Mouse (Mus musculus) thymus, postnatal 36 days (tissue): Measurements from ENCODE around the gene Agpat1.

Source experiments
- DNase-seq, 2 experiments: peaks; one replicate each; pipeline ENCODE4 v3.0.0; 2022; ENCODE audit warnings: mixed read lengths in 2 of 2

The Agpat1 gene

DNA sequence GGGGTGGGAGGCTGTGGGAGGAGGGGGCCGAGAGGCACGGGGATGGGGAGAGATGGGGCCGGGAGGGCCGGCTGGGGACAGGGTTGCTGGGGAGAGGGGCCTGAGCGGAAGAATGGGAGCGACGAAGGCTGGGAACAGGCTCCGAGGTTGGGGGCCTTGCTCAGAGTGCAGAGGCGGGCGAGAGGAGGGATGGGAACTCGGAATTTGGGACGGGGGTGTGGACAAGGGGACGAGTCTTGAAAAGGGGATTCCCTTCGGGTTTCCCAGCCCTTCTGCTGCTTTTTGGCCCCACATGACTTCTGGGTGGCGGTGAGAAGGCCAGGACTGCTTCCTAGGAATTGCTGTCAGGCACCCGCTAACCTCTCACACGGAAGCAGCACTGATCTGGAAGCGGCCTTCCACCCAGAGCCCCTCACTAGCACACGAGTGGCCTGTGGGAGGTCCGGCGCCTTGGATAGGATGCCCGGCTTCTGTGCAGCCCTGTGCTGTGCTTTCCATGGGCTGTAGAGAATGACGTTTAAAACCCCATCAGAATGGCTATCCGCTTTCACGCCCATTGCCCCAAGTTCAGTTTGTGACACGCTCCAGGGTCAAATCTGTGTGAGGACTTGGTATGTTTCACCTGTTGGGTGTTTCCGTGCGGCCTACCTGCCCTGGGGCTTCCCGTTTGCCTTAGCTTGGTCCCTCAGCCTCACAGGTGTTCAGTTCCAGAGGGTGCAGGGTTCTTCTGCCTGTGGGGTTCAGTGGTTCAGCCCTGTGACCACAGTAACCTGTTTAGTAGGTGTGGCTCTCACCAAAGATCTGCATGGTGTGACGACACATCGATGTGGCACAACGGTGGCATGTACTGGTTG, 2.4 kb downstream of the Agpat1 start:
- DNase-seq: peak in 1 of 2 experiments; percentile 25

DNA sequence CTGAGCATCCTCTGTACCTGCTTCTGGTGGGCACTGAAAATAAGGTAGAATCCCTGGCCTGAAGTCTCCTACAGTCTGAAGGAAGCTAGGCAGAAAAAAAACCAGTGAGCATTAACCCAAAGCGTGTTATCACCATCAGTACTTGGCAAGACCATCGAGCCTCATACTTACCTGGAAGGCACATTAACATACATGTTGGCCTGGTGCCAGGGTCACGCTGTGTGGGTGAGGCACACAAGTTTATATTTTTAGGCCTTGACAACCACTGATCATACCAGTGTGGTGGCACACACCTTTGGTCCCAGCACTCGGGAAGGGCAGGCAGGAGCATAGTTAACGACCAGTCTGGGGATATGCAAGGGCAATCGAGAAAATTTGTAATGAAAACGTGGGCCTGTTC, 3.9 kb downstream of the Agpat1 start:
- DNase-seq: no peak

DNA sequence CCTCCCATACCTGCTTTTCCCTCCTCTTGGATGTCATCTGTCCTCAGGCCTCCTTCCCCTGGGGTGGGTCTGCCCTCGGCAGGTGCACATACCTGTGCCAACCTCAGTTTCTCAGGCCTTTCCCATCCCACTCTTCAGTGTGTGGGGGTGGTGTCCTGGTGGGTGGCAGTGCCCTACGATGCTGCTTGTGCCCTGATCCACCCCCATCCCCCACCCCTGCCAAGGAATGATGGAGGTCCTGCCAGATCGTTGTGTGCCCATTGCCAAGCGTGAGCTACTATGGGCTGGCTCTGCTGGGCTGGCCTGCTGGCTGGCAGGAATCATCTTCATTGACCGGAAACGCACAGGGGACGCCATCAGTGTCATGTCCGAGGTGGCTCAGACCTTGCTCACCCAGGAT, 7.0 kb downstream of the Agpat1 start:
- DNase-seq: no peak

DNA sequence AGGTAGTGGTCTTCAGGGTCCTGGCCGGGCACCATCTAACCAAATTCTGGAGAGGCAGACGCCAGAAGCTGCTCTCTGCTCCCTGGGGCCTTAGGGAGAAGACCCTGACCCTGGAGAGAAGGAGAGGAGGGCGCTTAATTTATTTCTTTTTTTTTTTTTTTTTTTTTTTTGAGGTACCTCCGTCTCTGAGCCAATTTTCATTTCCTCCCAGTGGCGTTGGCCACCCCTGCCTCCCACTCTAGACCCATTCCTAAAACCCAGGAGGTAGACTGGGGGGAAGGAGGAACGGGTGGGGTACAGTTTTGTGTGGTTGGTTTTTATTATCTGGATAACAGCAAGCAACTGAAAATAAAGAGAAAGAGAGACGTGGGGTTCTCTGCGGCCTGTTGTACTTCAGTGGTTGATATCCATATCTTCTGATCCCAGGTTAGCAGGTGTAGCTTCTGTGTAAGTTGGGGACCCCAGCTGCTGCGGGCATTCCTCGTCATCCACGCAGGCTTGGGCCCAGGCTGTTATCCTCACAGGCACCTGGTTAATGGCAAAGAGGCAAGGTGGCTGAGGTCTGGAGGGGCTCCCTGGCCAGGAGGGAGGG, 9.1 kb downstream of the Agpat1 start:
- DNase-seq: no peak

DNA sequence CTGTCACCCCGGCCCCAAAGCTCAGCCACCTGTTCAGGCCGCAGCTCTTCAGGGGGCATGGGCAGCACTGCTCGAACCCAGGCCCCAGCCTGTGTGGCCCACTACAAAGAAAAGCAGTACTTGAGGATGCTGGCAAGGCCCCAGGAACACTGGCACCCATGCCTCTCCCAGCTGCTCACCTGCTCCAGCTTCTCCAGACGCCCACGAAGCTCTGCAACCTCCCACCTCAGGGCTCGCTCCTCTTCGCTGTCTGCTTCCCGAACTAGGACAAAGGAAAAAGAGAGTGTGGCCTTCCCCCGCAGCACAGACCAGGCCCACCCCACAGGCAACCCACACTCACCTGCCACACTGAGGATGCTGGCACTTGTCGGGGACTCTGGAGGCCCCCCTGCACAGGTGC, 9.8 kb downstream of the Agpat1 start:
- no peak for DNase-seq

DNA sequence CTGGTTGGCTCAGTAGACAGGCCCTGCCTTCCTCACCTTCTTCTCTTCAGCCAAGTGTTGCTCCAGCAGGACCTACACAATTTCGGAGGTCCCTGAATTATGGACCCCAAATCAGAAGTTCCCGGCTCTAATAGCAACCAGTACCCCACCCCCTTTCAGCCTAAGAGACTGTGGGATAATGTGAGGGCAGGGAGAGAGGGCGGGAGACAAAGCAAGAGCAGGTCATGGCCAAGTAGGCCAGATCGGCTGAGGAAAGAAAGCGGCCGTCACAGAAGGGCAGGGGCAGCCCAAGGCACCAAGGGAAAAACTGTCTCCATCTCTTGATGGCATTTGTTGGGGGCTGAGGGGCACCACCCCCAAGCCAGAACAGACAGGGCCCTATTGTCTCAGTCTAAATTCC, 11.8 kb downstream of the Agpat1 start, which contains the start of gene Egfl8:
Gene Egfl8 (minus strand): TSS at position 101 of the 400 bp plus-strand sequence.
- DNase-seq: no peak

DNA sequence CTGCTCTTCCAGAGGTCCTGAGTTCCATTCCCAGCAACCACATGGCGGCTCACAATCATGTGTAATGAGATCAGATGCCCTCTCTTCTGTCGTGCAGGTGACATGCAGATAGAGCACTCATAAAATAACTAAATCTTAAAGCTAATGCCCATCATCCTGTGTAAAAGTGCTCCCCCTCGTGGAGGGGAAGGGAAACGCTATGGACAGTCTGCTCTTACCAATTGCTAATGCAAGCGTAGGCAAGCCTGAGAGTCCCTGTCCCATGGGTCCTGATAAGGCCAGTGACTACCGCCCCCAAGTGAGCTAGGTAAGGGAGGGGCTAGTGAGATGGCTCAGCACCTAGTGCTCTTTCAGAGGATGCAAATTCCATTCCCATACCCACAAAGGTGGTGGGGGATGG, 14.9 kb downstream of the Agpat1 start:
- peak; percentile 79 to 83 for DNase-seq

DNA sequence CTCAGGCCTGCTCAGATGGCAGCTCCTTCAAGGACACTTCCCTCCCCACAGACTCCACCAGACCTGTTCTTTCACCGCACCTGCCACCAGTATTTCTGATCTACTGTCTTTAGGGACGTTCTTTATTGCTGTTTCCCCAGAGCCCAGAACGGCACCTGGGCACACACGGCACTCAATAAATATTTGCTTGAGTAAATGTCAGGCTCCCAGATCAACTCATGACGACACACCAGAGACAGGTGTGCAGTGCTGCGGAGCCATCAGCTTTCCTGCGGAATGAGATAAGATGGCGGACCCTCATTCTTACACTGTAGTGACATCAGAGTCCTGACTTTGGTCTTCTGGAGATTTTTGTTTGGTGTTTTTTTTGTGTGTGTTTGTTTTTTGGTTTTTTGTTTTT, 16.9 kb downstream of the Agpat1 start:
- DNase-seq: no peak

DNA sequence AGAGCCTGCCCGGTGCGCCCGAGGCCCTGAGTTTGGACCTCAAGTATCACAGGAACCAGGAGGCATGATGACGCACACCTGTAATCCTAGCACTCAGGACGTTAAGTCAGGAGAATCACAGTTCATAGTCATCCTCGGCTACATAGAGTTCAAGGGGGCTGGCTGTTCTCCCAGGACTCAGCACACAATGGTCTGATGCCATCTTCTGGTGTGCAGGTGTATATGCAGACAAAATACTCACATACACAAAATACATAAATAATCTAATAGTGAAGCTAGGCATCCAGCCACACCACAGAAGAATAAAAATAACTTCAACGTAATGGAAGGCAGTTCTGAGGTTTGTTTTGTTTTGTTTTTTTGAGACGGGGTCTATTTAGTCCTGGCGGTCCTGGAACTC, 19.1 kb downstream of the Agpat1 start:
- DNase-seq: no peak

DNA sequence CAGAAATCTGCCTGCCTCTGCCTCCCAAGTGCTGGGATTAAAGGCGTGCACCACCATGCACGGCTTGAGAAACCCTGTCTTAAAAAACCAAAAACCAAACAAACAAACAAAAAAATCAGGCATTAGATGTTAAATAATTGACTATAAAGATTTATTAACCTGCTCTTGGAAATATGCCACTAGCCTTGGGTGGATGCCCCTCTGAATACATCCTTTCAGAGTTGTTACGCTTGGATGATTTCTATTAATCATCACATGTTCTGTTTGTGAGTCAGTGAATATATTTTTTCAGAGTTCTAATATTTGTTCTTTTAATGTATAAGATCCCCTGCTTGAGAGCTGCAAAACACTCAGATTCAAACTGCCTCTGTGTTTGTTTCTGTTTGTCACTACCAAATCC, 20.9 kb downstream of the Agpat1 start:
- no peak for DNase-seq

DNA sequence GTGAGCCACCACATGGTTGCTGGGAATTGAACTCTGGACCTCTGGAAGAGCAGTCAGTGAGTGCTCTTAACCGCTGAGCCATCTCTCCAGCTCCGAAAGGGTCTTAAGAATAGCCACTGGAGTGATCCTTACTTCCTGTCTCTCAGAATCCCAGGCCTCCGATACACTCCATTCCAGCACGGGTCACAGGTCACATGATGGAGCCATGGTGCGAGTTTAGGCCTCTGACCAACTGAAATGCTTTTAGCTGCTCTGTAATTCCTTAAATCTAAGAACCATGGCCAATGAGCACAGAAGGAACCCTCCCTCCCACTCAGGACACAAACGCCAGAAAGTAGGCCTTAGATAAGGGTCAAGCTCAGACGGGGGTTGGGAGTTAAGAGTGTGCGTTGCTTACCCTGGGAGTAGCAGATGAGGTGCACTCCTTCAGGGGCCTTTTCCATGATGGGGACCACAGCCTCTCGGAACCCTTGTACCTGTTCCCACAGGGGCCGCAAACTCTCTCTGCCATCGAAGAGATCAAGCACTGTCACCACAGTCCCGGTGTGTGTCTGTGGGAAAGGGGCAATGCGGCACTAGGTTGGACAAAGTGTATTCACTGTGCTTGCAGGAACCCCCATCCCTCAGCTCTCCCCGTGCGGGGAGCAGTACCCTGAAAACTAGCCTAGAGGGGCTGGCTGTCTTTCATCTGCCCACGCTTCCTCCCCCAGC, 22.2 kb downstream of the Agpat1 start:
- no peak for DNase-seq

DNA sequence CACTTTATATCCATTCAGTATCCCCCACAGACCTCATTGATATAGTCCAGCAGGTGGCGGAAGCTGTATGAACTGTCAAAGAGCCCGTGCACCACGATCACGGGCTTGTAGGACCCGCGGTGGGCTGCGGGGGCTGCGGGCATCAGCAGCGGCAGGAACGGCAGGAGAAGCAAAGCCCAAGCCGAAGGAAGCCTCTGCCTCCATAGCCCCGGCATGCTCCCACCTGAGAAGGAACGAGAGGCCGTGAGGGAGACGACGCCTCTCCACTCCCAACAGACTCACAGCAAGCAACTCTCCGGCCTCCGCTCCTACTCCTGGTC, 22.7 kb downstream of the Agpat1 start:
- peak; percentile 61 to 69 for DNase-seq

DNA sequence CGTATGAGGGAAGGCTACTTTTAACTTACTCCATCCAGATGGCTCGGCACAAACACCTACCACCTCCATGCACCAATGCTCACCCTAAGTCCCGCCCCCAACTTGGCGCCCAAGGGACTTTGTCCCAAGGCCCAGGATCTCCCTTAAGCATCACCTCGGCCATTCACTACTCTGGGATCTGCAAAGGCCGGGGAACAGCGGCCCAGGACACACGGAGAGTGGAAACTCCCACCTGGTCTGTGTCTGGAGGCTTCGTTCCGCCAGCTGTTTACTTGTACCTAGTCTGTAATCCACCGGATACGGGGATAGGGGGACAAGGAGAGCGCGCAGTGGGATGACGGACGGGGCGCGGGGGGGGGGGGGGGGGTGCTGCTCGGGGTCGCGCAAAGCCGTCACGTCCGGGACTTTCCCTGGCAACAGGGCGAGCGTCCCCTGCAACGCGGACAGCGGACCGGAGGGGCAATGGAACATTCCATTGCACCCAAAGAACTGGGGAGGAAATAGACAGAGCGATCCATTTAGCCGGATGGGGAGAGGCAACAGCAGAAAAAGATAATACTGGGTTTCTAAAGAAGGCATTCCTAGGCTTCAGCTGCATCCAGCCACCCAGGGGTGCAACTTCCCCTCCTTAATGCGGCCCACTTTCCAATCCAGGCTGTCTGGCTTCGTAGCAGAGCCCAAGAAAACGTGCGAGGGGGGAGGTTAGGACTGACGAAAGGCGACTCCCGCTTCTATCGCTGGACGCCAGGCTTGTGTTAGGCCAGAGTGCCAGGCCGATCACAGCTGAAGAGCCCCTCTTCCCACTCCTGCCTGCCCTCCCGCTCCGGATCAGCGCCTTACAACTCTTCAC, 23.3 kb downstream of the Agpat1 start:
- peak; percentile 76 to 86 for DNase-seq

DNA sequence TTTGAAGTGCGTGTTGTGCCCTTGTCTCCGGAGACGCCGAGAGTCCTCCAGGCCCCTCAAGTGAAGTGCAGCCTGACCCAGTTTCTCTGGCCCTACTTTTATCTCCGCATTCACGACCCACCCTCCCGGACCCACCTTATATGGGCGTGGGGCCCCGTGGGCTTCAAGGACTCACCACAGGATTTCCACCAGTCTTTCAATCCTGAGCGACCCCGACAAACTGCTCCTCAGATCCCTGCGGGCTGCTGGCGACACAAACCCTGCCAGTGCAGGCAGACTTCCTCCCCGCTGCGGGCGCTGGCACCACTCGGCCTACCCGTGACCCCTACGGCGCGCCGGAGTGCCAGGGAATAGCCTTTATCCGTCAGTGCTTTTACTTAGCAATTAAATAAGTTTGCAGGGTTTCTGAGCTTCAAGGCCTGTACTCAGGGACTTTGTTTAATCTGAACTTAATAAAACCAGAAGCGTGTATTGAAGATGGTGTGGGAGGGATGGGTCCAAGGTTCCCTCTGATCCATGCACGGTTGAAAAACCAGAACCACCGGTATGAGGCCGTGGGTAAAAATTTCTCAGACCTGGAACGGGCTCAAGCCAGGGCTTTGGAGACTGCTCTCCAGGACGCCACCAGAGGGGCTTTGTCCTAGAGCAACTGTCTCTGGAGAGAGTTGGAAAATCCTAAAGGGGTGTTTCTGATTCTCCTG, 24.0 kb downstream of the Agpat1 start, which contains the start of gene Ppt2:
Gene Ppt2 (minus strand): TSS at position 568 of the 701 bp plus-strand sequence.
- peak; percentile 69 to 74 for DNase-seq

DNA sequence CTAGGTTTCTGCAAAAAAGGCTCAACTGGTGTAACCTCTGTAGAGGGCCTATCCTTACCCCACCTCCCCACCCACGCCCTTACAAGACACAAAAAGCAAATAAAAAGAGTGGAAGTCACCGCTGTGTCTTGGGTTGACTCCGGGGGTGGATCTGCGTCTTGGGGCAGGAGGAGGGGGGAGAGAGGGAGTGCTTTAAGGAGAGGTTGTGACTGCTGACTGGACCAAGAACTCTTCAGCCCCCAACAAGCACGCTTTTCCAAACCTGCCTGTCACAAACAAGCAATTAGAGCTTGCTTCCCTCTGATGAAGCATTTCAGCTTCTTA, 24.5 kb downstream of the Agpat1 start:
- peak; percentile 49 to 56 for DNase-seq

DNA sequence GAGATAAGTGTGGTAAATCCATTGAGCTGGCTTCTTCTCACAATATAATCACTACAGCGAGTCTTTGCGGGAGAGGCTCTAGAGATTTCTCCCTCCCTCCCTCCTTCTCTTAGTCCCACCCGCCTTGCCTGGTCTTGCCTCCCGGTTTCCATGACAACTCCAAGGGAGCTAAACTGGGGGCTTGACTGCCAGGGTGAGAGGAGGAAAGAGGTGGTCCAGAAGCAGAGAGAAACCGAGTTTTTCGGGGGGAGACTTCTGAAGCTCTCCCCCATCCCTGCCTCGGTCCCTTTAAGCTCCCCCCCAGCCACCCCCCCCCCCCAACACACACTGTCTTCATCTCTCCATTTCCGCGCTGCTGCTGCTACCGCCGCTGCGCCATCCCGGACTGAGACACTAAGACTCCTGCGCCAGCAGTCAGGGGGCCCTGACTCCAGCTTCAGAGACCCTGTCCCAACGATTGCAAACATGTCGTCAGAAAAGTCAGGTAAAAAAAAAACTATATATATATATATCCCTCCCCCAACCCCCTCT, 25.2 kb downstream of the Agpat1 start, which contains the start of gene Prrt1:
Gene Prrt1 (plus strand): TSS at position 313 of the 531 bp plus-strand sequence.
- DNase-seq: peak; percentile 57 to 71

DNA sequence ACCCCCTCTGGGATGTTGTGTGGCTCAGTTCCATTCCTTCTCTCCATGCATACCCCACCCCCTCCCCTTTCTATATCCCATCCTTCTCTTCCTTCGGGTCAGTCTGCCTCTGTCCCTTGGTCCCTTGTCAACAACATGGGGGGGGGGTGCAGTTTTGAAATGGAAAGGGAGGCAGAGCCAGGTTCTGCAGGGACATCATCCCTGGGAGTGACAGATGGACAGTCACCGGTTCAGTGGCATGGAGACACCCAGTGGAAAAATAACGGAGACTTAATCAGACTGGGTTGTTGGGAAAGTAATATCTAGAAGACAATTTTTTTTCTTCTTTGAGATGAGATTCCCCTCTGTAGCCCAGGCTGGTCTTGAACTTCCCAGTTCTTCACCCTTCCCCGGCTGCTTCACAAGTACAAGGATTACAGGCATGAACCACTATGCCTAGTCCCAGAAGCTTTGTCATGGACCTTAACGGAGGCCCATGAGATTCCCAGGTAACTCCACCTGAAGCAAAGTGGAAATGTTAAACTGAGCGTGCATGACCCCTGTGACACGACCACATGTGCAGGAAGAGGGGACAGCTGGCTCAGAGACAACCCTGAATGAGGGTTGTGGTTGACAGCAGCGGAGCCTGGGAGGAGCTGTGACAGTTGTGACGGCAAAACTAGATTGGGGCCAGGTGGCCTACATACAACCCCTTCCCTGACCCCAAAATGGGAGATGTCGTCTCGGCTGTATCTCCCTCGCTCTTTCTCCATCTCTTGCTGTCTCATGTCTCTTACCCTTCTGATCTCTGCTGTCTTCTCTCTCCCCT, 25.9 kb downstream of the Agpat1 start:
- DNase-seq: peak; percentile 75 to 88

DNA sequence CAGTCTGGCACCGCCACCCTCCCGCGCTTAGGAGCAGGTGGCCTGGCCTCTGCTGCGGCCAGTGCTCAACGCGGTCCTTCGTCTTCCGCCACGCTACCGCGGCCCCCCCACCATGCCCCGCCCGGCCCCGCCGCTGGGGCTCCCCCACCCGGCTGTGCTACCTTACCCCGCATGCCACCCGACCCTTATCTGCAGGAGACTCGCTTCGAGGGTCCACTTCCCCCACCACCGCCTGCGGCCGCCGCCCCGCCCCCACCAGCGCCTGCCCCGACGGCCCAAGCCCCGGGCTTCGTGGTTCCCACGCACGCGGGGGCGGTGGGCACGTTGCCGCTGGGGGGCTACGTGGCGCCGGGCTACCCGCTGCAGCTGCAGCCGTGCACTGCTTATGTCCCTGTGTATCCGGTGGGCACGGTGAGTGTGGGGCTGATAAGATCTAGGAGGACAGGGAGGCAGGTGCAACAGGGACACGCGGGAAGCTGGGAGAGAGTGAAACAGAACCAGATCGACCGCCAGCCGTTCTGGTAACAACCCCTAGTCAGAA, 26.8 kb downstream of the Agpat1 start:
- DNase-seq: peak; percentile 74 to 83

DNA sequence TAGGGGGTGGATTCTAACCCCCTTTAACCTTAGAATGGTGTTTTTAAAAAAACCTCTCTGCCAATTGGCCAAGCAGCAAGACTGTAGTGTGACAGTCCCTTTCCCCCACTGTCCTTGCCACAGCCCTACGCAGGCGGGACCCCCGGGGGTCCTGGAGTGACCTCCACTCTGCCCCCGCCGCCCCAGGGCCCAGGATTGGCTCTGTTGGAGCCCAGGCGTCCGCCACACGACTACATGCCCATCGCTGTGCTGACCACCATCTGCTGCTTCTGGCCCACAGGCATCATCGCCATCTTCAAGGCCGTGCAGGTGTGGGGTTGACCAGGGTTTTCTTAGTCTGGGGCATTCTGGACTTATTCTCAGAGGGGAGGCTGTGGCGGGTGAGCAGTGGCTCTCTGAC, 27.6 kb downstream of the Agpat1 start:
- DNase-seq: peak; percentile 26 to 51

DNA sequence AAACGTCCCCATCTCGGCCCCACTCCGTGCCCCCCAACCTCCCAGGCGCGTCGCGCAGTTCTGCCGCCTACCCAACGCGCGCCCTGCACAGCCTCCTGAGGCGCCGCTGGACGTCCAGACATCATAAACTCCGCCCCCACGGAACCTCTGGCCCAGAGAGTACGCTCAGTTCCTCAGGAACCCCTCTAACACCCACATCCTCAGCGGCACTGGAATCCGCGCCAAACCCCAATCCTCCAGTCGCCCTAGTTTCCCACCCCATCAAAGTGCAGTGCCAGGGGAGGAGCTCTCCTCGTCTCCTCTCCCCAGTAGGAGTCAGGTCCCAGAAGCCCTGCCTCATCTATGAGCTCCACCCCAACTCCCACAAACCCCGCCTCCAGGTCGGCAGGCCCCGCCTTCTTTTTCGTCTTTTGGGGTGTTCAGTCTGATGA, 28.2 kb downstream of the Agpat1 start:
- peak; percentile 86 to 91 for DNase-seq

DNA sequence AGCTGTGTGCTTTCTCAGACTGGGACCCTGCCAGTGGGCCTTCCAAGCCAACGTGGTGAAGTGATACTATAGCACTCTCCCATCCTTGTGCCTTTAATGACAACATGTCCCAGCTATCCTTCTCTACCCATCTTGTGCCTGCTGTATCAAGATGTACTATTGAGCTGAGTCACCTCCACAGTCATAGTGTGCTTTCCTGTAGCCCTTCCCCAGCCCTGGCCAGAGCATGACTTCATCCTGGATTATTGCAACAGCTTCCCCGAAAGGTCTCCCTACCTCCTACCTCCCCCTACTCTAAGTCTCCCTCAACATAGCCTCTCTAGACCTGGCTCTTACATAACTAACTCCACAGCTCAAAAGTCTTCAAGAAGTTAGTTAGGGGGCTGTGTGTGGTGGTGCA, 31.6 kb downstream of the Agpat1 start:
- no peak for DNase-seq
